Mouse (Mus musculus): ENCODE data around the gene Tnip1.

- TF ChIP-seq CTCF (IDR thresholded peaks at IDR 0.05): peak; percentile 95
- no peak for TF ChIP-seq EP300 (IDR thresholded peaks at IDR 0.05)
Measured at GRCm38 (mm10) chr11:54984085-54984484, 21.4 kb upstream of the Tnip1 start.

Measured in lung, postnatal 0 days (tissue).